Mouse (Mus musculus): Measurements from ENCODE around the gene Dock1. TPM values are rescaled to one million over a fixed set of nuclear protein-coding genes. Genes with fewer than 3 reads are reported as not detected.

Dock1 gene
- polyA plus RNA-seq, 1 experiment from 2014 or later: 7.9 TPM

- no peak overlapping the region for H3K4me3 ChIP-seq (ENCODE audit: low read depth, low read length)
- H3K36me3 ChIP-seq (ENCODE audit: control insufficient read depth, insufficient read depth, low read length): no peaks in the 10 kb centered on the region
- DNase-seq (ENCODE audit: low spot score): no peak
- no peak overlapping the region for H3K27ac ChIP-seq (ENCODE audit: low read depth, low read length)
- H3K9me3 ChIP-seq (replicated peaks; ENCODE audit: control insufficient read depth, low read length): no peaks in the 10 kb centered on the region
- H3K27me3 ChIP-seq (replicated peaks; ENCODE audit: control insufficient read depth, insufficient read depth, low read length): no peaks in the 10 kb centered on the region
- ATAC-seq: no peak
- no peak overlapping the region for H3K9ac ChIP-seq (ENCODE audit: low read length)
- no peak overlapping the region for H3K4me2 ChIP-seq (ENCODE audit: low read length)
- H3K4me1 ChIP-seq (ENCODE audit: control insufficient read depth, insufficient read depth, low read length): no peaks in the 10 kb centered on the region
- WGBS: 90% methylated on average over 6 of the region's 6 CpGs
Observed at GRCm38 (mm10) chr7:134688332-134688731, 17.9 kb downstream of the Dock1 start.

GRCm38 (mm10) chr7:134690118-134690517 is 19.7 kb downstream of the Dock1 start:
- 88% methylated on average over 5 of the region's 5 CpGs for WGBS
- Histone ChIP-seq H3K27me3 (replicated peaks; ENCODE audit: control insufficient read depth, insufficient read depth, low read length) (no peaks in the 10 kb centered on the region), H3K36me3 (ENCODE audit: control insufficient read depth, insufficient read depth, low read length) (no peaks in the 10 kb centered on the region), H3K4me3 (ENCODE audit: low read depth, low read length) (no peak overlapping the region), H3K9ac (ENCODE audit: low read length) (no peak overlapping the region), H3K4me1 (ENCODE audit: control insufficient read depth, insufficient read depth, low read length) (no peaks in the 10 kb centered on the region), H3K27ac (ENCODE audit: low read depth, low read length) (no peak overlapping the region), H3K9me3 (replicated peaks; ENCODE audit: control insufficient read depth, low read length) (no peaks in the 10 kb centered on the region), H3K4me2 (ENCODE audit: low read length) (no peak overlapping the region)
- DNase-seq (ENCODE audit: low spot score): no peak
- no peak for ATAC-seq

GRCm38 (mm10) chr7:134690806-134691205 is 20.4 kb downstream of the Dock1 start:
- ATAC-seq: no peak
- Histone ChIP-seq H3K9me3 (replicated peaks; ENCODE audit: control insufficient read depth, low read length) (no peaks in the 10 kb centered on the region), H3K4me1 (ENCODE audit: control insufficient read depth, insufficient read depth, low read length) (no peaks in the 10 kb centered on the region), H3K27ac (ENCODE audit: low read depth, low read length) (no peak overlapping the region), H3K27me3 (replicated peaks; ENCODE audit: control insufficient read depth, insufficient read depth, low read length) (no peaks in the 10 kb centered on the region), H3K9ac (ENCODE audit: low read length) (no peak overlapping the region), H3K4me3 (ENCODE audit: low read depth, low read length) (no peak overlapping the region), H3K36me3 (ENCODE audit: control insufficient read depth, insufficient read depth, low read length) (no peaks in the 10 kb centered on the region), H3K4me2 (ENCODE audit: low read length) (no peak overlapping the region)
- 93% methylated on average over 3 of the region's 3 CpGs for WGBS
- no peak for DNase-seq (ENCODE audit: low spot score)

- WGBS: 87% methylated on average over 1 of the region's 1 CpGs
- Histone ChIP-seq H3K27me3 (replicated peaks; ENCODE audit: control insufficient read depth, insufficient read depth, low read length) (no peaks in the 10 kb centered on the region), H3K4me2 (ENCODE audit: low read length) (no peak overlapping the region), H3K9me3 (replicated peaks; ENCODE audit: control insufficient read depth, low read length) (no peaks in the 10 kb centered on the region), H3K27ac (ENCODE audit: low read depth, low read length) (no peak overlapping the region), H3K9ac (ENCODE audit: low read length) (no peak overlapping the region), H3K4me1 (ENCODE audit: control insufficient read depth, insufficient read depth, low read length) (no peaks in the 10 kb centered on the region), H3K36me3 (ENCODE audit: control insufficient read depth, insufficient read depth, low read length) (no peaks in the 10 kb centered on the region), H3K4me3 (ENCODE audit: low read depth, low read length) (no peak overlapping the region)
- no peak for DNase-seq (ENCODE audit: low spot score)
- no peak for ATAC-seq
Observed at GRCm38 (mm10) chr7:134693325-134693724, 22.9 kb downstream of the Dock1 start.

- no peak for DNase-seq (ENCODE audit: low spot score)
Observed at GRCm38 (mm10) chr7:134695431-134695830, 25.0 kb downstream of the Dock1 start.

GRCm38 (mm10) chr7:134696126-134696979 is 25.9 kb downstream of the Dock1 start:
- Histone ChIP-seq H3K4me1 (ENCODE audit: control insufficient read depth, insufficient read depth, low read length) (no peaks in the 10 kb centered on the region), H3K9me3 (replicated peaks; ENCODE audit: control insufficient read depth, low read length) (no peaks in the 10 kb centered on the region), H3K4me3 (ENCODE audit: low read depth, low read length) (no peak overlapping the region), H3K27ac (ENCODE audit: low read depth, low read length) (no peak overlapping the region), H3K4me2 (ENCODE audit: low read length) (no peak overlapping the region), H3K36me3 (ENCODE audit: control insufficient read depth, insufficient read depth, low read length) (no peaks in the 10 kb centered on the region), H3K27me3 (replicated peaks; ENCODE audit: control insufficient read depth, insufficient read depth, low read length) (no peaks in the 10 kb centered on the region), H3K9ac (ENCODE audit: low read length) (no peak overlapping the region)
- no peak for ATAC-seq
- no peak for DNase-seq (ENCODE audit: low spot score)
- 89% methylated on average over 10 of the region's 10 CpGs for WGBS

More at GRCm38 (mm10) chr7:134695431-134695830, 25.0 kb downstream of the Dock1 start:
- WGBS: 93% methylated on average over 4 of the region's 4 CpGs
- Histone ChIP-seq H3K4me2 (ENCODE audit: low read length) (no peak overlapping the region), H3K9ac (ENCODE audit: low read length) (no peak overlapping the region), H3K4me1 (ENCODE audit: control insufficient read depth, insufficient read depth, low read length) (no peaks in the 10 kb centered on the region), H3K9me3 (replicated peaks; ENCODE audit: control insufficient read depth, low read length) (no peaks in the 10 kb centered on the region), H3K36me3 (ENCODE audit: control insufficient read depth, insufficient read depth, low read length) (no peaks in the 10 kb centered on the region), H3K27ac (ENCODE audit: low read depth, low read length) (no peak overlapping the region), H3K27me3 (replicated peaks; ENCODE audit: control insufficient read depth, insufficient read depth, low read length) (no peaks in the 10 kb centered on the region), H3K4me3 (ENCODE audit: low read depth, low read length) (no peak overlapping the region)
- ATAC-seq: no peak

GRCm38 (mm10) chr7:134697479-134697878 is 27.0 kb downstream of the Dock1 start:
- Histone ChIP-seq H3K27ac (ENCODE audit: low read depth, low read length) (no peak overlapping the region), H3K4me2 (ENCODE audit: low read length) (no peak overlapping the region), H3K36me3 (ENCODE audit: control insufficient read depth, insufficient read depth, low read length) (no peaks in the 10 kb centered on the region), H3K9ac (ENCODE audit: low read length) (no peak overlapping the region), H3K9me3 (replicated peaks; ENCODE audit: control insufficient read depth, low read length) (no peaks in the 10 kb centered on the region), H3K4me1 (ENCODE audit: control insufficient read depth, insufficient read depth, low read length) (no peaks in the 10 kb centered on the region), H3K27me3 (replicated peaks; ENCODE audit: control insufficient read depth, insufficient read depth, low read length) (no peaks in the 10 kb centered on the region), H3K4me3 (ENCODE audit: low read depth, low read length) (no peak overlapping the region)
- WGBS: 65% methylated on average over 4 of the region's 4 CpGs
- ATAC-seq (no peak), DNase-seq (ENCODE audit: low spot score) (no peak)

- no peak overlapping the region for H3K9ac ChIP-seq (ENCODE audit: low read length)
- DNase-seq (ENCODE audit: low spot score) (no peak), ATAC-seq (no peak)
- no peak overlapping the region for H3K27ac ChIP-seq (ENCODE audit: low read depth, low read length)
- no peak overlapping the region for H3K4me3 ChIP-seq (ENCODE audit: low read depth, low read length)
- no peak overlapping the region for H3K4me2 ChIP-seq (ENCODE audit: low read length)
- no peaks in the 10 kb centered on the region for H3K9me3 ChIP-seq (replicated peaks; ENCODE audit: control insufficient read depth, low read length)
- no peaks in the 10 kb centered on the region for H3K4me1 ChIP-seq (ENCODE audit: control insufficient read depth, insufficient read depth, low read length)
- 96% methylated on average over 5 of the region's 5 CpGs for WGBS
- H3K36me3 ChIP-seq (ENCODE audit: control insufficient read depth, insufficient read depth, low read length): no peaks in the 10 kb centered on the region
- H3K27me3 ChIP-seq (replicated peaks; ENCODE audit: control insufficient read depth, insufficient read depth, low read length): no peaks in the 10 kb centered on the region
Observed at GRCm38 (mm10) chr7:134698246-134698645, 27.8 kb downstream of the Dock1 start.

- Histone ChIP-seq H3K4me3 (ENCODE audit: low read depth, low read length) (no peak overlapping the region), H3K9me3 (replicated peaks; ENCODE audit: control insufficient read depth, low read length) (no peaks in the 10 kb centered on the region), H3K4me1 (ENCODE audit: control insufficient read depth, insufficient read depth, low read length) (no peaks in the 10 kb centered on the region), H3K4me2 (ENCODE audit: low read length) (no peak overlapping the region), H3K9ac (ENCODE audit: low read length) (no peak overlapping the region), H3K27ac (ENCODE audit: low read depth, low read length) (no peak overlapping the region), H3K27me3 (replicated peaks; ENCODE audit: control insufficient read depth, insufficient read depth, low read length) (no peaks in the 10 kb centered on the region), H3K36me3 (ENCODE audit: control insufficient read depth, insufficient read depth, low read length) (no peaks in the 10 kb centered on the region)
- 79% methylated on average over 5 of the region's 5 CpGs for WGBS
- no peak for DNase-seq (ENCODE audit: low spot score)
- ATAC-seq: no peak
Observed at GRCm38 (mm10) chr7:134700001-134700400, 29.5 kb downstream of the Dock1 start.

Data from forebrain, embryonic 14.5 days (tissue).